Mouse (Mus musculus) liver, adult 2 months (tissue): ENCODE measurements around the gene Fam171a2.

Experiments
- CTCF ChIP-seq: fragments of 200-500 bp; IDR thresholded peaks from 2 replicates; pipeline ENCODE4 v1.5.1; 2011; ENCODE audit warnings: low read depth, low read length, control low read depth
- POLR2A ChIP-seq: fragments of 200-500 bp; IDR thresholded peaks from 2 replicates; pipeline ENCODE4 v1.6.1; 2011; ENCODE audit warnings: low read length, control low read depth; ENCODE audit not compliant: insufficient read depth; ENCODE audit errors: extremely low read depth

GRCm38 (mm10) chr11:102424666-102425065 lies 22.8 kb downstream of the Fam171a2 start:
- no peak for TF ChIP-seq POLR2A
- no peak for TF ChIP-seq CTCF
